Mouse (Mus musculus): ENCODE data around the gene Gm10644. TPM values are rescaled to one million over a fixed set of nuclear protein-coding genes. Genes with fewer than 3 reads are reported as not detected.

The Gm10644 gene
- polyA plus RNA-seq, 1 experiment from 2014 or later = 0.66 TPM

DNA sequence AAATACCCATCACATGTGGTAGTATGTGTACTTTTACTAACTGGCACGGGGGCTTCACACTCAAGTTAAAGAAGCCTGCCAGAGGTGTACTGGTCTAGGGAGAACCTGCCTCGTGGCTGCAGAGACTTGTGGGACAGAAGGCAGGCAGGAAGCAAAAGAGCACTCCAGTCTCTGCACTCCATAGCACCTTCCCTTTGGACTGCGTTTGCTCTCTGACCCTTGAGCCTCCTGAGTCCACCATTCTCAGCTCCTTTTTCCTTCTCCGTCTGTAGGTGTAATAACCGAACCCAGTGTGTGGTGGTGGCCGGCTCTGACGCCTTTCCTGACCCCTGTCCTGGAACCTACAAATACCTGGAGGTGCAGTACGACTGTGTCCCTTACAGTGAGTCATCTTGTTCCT is 32.3 kb downstream of the Gm10644 start:
- 93% methylated on average over 8 of the region's 8 CpGs for WGBS
- Histone ChIP-seq H3K4me3 (ENCODE audit: low read depth, low read length) (no peak overlapping the region), H3K4me2 (ENCODE audit: low read depth, low read length) (no peak overlapping the region), H3K27ac (replicated peaks; ENCODE audit: low read depth, low read length) (no peak overlapping the region), H3K9ac (replicated peaks; ENCODE audit: low read length) (no peak overlapping the region), H3K36me3 (replicated peaks; ENCODE audit: control insufficient read depth, insufficient read depth, low read depth, low read length) (peaks cover 7% of the 10 kb centered on the region), H3K4me1 (ENCODE audit: control insufficient read depth, insufficient read depth, low read length) (no peaks in the 10 kb centered on the region), H3K9me3 (replicated peaks; ENCODE audit: control insufficient read depth, low read length) (no peaks in the 10 kb centered on the region), H3K27me3 (ENCODE audit: control insufficient read depth, insufficient read depth, low read length) (no peaks in the 10 kb centered on the region)
- DNase-seq (ENCODE audit: low spot score) (no peak), ATAC-seq (replicated peaks; ENCODE audit: insufficient number of reproducible peaks, low FRiP score, low TSS enrichment, low read depth) (no peak)

DNA sequence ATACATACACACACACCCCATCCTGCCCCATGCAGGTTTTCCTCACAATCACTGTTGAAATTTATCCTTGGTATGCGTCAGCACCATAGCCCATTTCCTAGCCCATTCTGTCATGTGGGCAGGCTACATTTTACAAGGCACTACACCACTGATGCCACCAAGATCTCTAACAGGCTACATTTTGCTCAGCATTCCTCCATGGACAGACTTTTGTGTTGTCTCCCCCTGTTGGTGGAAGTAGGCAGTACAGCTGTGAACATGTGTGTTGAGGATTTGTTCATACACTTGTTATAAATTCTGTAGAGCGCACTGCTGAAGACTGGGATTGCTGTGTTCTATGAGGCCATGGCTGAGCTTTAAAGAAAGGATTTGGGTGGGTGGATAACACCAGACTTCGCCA is 33.4 kb downstream of the Gm10644 start:
- no peak overlapping the region for H3K4me3 ChIP-seq (ENCODE audit: low read depth, low read length)
- no peak overlapping the region for H3K27ac ChIP-seq (replicated peaks; ENCODE audit: low read depth, low read length)
- no peak overlapping the region for H3K4me2 ChIP-seq (ENCODE audit: low read depth, low read length)
- H3K27me3 ChIP-seq (ENCODE audit: control insufficient read depth, insufficient read depth, low read length) = no peaks in the 10 kb centered on the region
- ATAC-seq (replicated peaks; ENCODE audit: insufficient number of reproducible peaks, low FRiP score, low TSS enrichment, low read depth) (no peak), DNase-seq (ENCODE audit: low spot score) (peak; percentile 89)
- no peaks in the 10 kb centered on the region for H3K4me1 ChIP-seq (ENCODE audit: control insufficient read depth, insufficient read depth, low read length)
- peaks cover 7% of the 10 kb centered on the region for H3K36me3 ChIP-seq (replicated peaks; ENCODE audit: control insufficient read depth, insufficient read depth, low read depth, low read length)
- H3K9me3 ChIP-seq (replicated peaks; ENCODE audit: control insufficient read depth, low read length) = no peaks in the 10 kb centered on the region
- no peak overlapping the region for H3K9ac ChIP-seq (replicated peaks; ENCODE audit: low read length)
- 63% methylated on average over 3 of the region's 3 CpGs for WGBS

GRCm38 (mm10) chr8:83917566-83917965 is 37.4 kb downstream of the Gm10644 start:
- DNase-seq (ENCODE audit: low spot score) (no peak), ATAC-seq (replicated peaks; ENCODE audit: insufficient number of reproducible peaks, low FRiP score, low TSS enrichment, low read depth) (no peak)
- Histone ChIP-seq H3K9ac (replicated peaks; ENCODE audit: low read length) (no peak overlapping the region), H3K4me2 (ENCODE audit: low read depth, low read length) (no peak overlapping the region), H3K4me1 (ENCODE audit: control insufficient read depth, insufficient read depth, low read length) (peaks cover 3% of the 10 kb centered on the region; the same call in 1 of the 2 replicates), H3K27ac (replicated peaks; ENCODE audit: low read depth, low read length) (no peak overlapping the region), H3K27me3 (ENCODE audit: control insufficient read depth, insufficient read depth, low read length) (no peaks in the 10 kb centered on the region), H3K36me3 (replicated peaks; ENCODE audit: control insufficient read depth, insufficient read depth, low read depth, low read length) (peaks cover 3% of the 10 kb centered on the region), H3K4me3 (ENCODE audit: low read depth, low read length) (no peak overlapping the region), H3K9me3 (replicated peaks; ENCODE audit: control insufficient read depth, low read length) (no peaks in the 10 kb centered on the region)
- 80% methylated on average over 6 of the region's 6 CpGs for WGBS

DNA sequence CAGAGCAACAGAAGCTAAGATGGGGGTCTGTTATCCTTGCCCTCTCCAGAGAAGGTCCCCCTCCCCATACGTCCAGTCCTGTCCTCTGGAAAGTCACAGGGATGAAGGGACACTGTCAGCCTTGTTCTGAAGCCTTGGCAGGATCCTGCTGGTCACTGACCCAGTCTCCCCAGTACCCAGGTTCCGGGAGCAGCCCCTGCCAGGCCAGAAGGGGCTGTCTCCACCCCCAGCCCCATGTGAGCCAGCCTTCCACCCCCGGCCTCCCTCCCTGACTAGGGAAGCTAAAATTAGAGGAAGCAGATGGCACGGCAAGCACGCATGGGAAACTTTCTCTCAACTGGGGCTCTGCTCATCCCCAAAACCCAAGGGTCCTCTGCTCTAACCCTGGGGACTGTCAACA is 39.0 kb downstream of the Gm10644 start:
- H3K27ac ChIP-seq (replicated peaks; ENCODE audit: low read depth, low read length) = no peak overlapping the region
- H3K4me2 ChIP-seq (ENCODE audit: low read depth, low read length) = no peak overlapping the region
- H3K36me3 ChIP-seq (replicated peaks; ENCODE audit: control insufficient read depth, insufficient read depth, low read depth, low read length) = no peaks in the 10 kb centered on the region
- H3K9me3 ChIP-seq (replicated peaks; ENCODE audit: control insufficient read depth, low read length) = no peaks in the 10 kb centered on the region
- ATAC-seq (replicated peaks; ENCODE audit: insufficient number of reproducible peaks, low FRiP score, low TSS enrichment, low read depth) (no peak), DNase-seq (ENCODE audit: low spot score) (no peak)
- H3K9ac ChIP-seq (replicated peaks; ENCODE audit: low read length) = no peak overlapping the region
- peaks cover 3% of the 10 kb centered on the region; the same call in 1 of the 2 replicates for H3K4me1 ChIP-seq (ENCODE audit: control insufficient read depth, insufficient read depth, low read length)
- WGBS = 74% methylated on average over 5 of the region's 5 CpGs
- no peaks in the 10 kb centered on the region for H3K27me3 ChIP-seq (ENCODE audit: control insufficient read depth, insufficient read depth, low read length)
- H3K4me3 ChIP-seq (ENCODE audit: low read depth, low read length) = no peak overlapping the region

- H3K36me3 ChIP-seq (replicated peaks; ENCODE audit: control insufficient read depth, insufficient read depth, low read depth, low read length) = no peaks in the 10 kb centered on the region
- no peaks in the 10 kb centered on the region for H3K9me3 ChIP-seq (replicated peaks; ENCODE audit: control insufficient read depth, low read length)
- peaks cover 3% of the 10 kb centered on the region; the same call in 1 of the 2 replicates for H3K4me1 ChIP-seq (ENCODE audit: control insufficient read depth, insufficient read depth, low read length)
- no peak overlapping the region for H3K4me3 ChIP-seq (ENCODE audit: low read depth, low read length)
- ATAC-seq (replicated peaks; ENCODE audit: insufficient number of reproducible peaks, low FRiP score, low TSS enrichment, low read depth) (no peak), DNase-seq (ENCODE audit: low spot score) (no peak)
- H3K27ac ChIP-seq (replicated peaks; ENCODE audit: low read depth, low read length) = no peak overlapping the region
- 60% methylated on average over 5 of the region's 5 CpGs for WGBS
- H3K9ac ChIP-seq (replicated peaks; ENCODE audit: low read length) = no peak overlapping the region
- H3K27me3 ChIP-seq (ENCODE audit: control insufficient read depth, insufficient read depth, low read length) = no peaks in the 10 kb centered on the region
- no peak overlapping the region for H3K4me2 ChIP-seq (ENCODE audit: low read depth, low read length)
Measured at GRCm38 (mm10) chr8:83914860-83915259, 40.1 kb downstream of the Gm10644 start.

DNA sequence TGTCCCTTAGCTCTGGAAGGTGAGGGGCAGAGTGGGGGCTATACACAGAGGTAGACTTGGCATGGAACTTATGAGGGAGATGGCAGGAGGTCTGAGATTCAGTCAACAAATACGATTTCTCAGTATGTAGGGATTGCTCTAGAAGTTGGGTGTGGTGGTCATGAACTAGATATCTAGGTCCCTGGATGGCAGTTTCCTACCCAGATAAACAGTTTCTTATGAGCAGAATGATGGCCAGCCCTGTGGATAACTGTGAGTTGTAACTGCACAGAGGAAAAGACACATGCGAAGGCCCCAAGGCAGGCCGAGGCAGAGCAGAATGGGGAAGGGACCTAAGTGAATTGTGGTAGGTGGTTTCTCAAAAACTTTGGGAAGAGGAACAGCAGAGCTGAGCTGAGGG is 40.8 kb downstream of the Gm10644 start:
- ATAC-seq (replicated peaks; ENCODE audit: insufficient number of reproducible peaks, low FRiP score, low TSS enrichment, low read depth) = no peak
- Histone ChIP-seq H3K36me3 (replicated peaks; ENCODE audit: control insufficient read depth, insufficient read depth, low read depth, low read length) (no peaks in the 10 kb centered on the region), H3K4me2 (ENCODE audit: low read depth, low read length) (no peak overlapping the region), H3K4me1 (ENCODE audit: control insufficient read depth, insufficient read depth, low read length) (peaks cover 3% of the 10 kb centered on the region), H3K4me3 (ENCODE audit: low read depth, low read length) (no peak overlapping the region), H3K27ac (replicated peaks; ENCODE audit: low read depth, low read length) (no peak overlapping the region), H3K9ac (replicated peaks; ENCODE audit: low read length) (no peak overlapping the region), H3K9me3 (replicated peaks; ENCODE audit: control insufficient read depth, low read length) (no peaks in the 10 kb centered on the region), H3K27me3 (ENCODE audit: control insufficient read depth, insufficient read depth, low read length) (no peaks in the 10 kb centered on the region)
- WGBS = 90% methylated on average over 3 of the region's 3 CpGs
- DNase-seq (ENCODE audit: low spot score) = no peak

GRCm38 (mm10) chr8:83911809-83912731 is 42.9 kb downstream of the Gm10644 start:
- no peak for ATAC-seq (replicated peaks; ENCODE audit: insufficient number of reproducible peaks, low FRiP score, low TSS enrichment, low read depth)
- WGBS = 82% methylated on average over 5 of the region's 5 CpGs
- no peak overlapping the region for H3K27ac ChIP-seq (replicated peaks; ENCODE audit: low read depth, low read length)

GRCm38 (mm10) chr8:83909311-83909710 is 45.7 kb downstream of the Gm10644 start:
- no peak overlapping the region for H3K9ac ChIP-seq (replicated peaks; ENCODE audit: low read length)
- no peaks in the 10 kb centered on the region for H3K27me3 ChIP-seq (ENCODE audit: control insufficient read depth, insufficient read depth, low read length)
- DNase-seq (ENCODE audit: low spot score) (no peak), ATAC-seq (replicated peaks; ENCODE audit: insufficient number of reproducible peaks, low FRiP score, low TSS enrichment, low read depth) (no peak)
- H3K4me2 ChIP-seq (ENCODE audit: low read depth, low read length) = no peak overlapping the region
- WGBS = 62% methylated on average over 8 of the region's 8 CpGs
- no peaks in the 10 kb centered on the region; the same call in 1 of the 2 replicates for H3K4me1 ChIP-seq (ENCODE audit: control insufficient read depth, insufficient read depth, low read length)
- no peaks in the 10 kb centered on the region for H3K36me3 ChIP-seq (replicated peaks; ENCODE audit: control insufficient read depth, insufficient read depth, low read depth, low read length)
- H3K4me3 ChIP-seq (ENCODE audit: low read depth, low read length) = no peak overlapping the region
- no peaks in the 10 kb centered on the region for H3K9me3 ChIP-seq (replicated peaks; ENCODE audit: control insufficient read depth, low read length)
- no peak overlapping the region for H3K27ac ChIP-seq (replicated peaks; ENCODE audit: low read depth, low read length)

More at GRCm38 (mm10) chr8:83911809-83912731, 42.9 kb downstream of the Gm10644 start:
- Histone ChIP-seq H3K9ac (replicated peaks; ENCODE audit: low read length) (no peak overlapping the region), H3K4me1 (ENCODE audit: control insufficient read depth, insufficient read depth, low read length) (peaks cover 3% of the 10 kb centered on the region), H3K27me3 (ENCODE audit: control insufficient read depth, insufficient read depth, low read length) (no peaks in the 10 kb centered on the region), H3K36me3 (replicated peaks; ENCODE audit: control insufficient read depth, insufficient read depth, low read depth, low read length) (no peaks in the 10 kb centered on the region), H3K4me2 (ENCODE audit: low read depth, low read length) (no peak overlapping the region), H3K9me3 (replicated peaks; ENCODE audit: control insufficient read depth, low read length) (no peaks in the 10 kb centered on the region), H3K4me3 (ENCODE audit: low read depth, low read length) (no peak overlapping the region)
- DNase-seq (ENCODE audit: low spot score) = no peak

Data from embryonic facial prominence, embryonic 11.5 days (tissue).